Mouse (Mus musculus) frontal cortex, postnatal 36 days (tissue): Measurements from ENCODE around the gene Slc38a5.

Experiments used
- DNase-seq, 2 experiments: peaks; one replicate each; pipeline ENCODE4 v3.0.0; 2022; ENCODE audit warnings: low spot score in 2 of 2

The Slc38a5 gene

DNA sequence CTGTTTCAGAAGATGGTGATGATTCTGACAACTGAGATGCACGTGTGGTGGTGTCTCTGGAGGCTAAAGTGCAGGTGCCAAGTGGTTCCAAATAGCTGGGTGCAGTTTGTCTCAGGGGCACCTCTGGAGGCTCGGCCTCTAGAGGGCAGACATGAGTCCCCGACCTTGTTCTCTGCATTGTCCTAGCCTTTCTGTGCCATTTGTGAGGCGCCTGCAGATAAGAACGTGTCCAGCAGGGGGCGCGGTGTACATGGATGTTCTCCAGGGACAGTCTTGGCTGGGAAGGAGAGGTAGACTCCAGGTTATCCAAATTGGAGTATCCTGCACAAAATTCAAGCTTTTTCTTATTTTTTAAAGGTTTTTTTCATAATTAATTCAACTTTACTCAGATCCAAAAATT lies 44.0 kb downstream of the Slc38a5 start:
- peak; percentile 0 to 2 for DNase-seq

DNA sequence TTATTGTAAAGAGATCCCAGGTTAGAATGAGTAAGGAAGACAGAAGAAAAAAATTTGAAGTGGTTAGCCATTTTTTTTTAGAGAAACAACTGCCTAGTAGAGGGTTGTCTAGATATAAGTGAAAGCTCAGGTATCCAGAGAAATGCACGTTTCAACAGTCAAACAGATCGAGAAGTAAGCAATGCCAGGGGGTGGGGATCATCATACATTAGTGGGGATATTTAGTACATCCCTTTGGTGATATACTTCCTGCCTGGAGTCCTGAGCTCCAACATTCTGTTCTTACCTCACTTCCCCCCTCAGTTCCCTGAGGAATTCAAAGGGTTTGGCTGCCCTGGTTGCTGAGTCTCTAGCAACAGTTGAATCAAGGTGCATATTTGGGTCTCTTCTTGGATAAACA lies 56.2 kb downstream of the Slc38a5 start, which contains the start of gene Ssxb10:
TSS of gene Ssxb10 (plus strand) at position 301 of the 400 bp plus-strand sequence.
- no peak for DNase-seq
